Mouse (Mus musculus): ENCODE data around the gene Rad23a. TPM values are rescaled to one million over a fixed set of nuclear protein-coding genes. Genes with fewer than 3 reads are reported as not detected.

The Rad23a gene
- polyA plus RNA-seq, 1 experiment: 68.3 TPM

DNA sequence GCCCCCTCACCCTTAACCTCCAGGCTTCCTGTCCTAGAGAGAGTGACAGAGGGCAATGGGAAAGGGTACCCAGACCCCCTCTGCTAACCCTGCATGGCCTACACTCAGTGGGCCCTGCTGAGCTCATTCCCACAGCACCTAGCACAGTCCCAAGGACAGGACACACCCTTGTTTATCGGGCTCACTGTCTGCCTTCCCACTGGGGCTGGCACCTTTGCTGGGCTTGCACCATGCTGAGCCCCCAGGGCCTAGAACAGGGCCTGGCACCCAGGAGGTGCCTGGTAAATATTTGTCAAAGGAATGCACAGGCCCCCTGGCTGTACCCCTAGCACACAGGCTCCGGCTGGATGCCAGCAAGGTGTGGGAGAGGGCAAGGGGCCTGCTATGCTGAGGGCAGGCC, 49.9 kb downstream of the Rad23a start:
- Histone ChIP-seq H3ac (ENCODE audit: control insufficient read depth, insufficient read length, low read depth) (no peak overlapping the region), H3K79me2 (ENCODE audit: control insufficient read depth, insufficient read depth) (peaks cover 100% of the 10 kb centered on the region), H3K4me3 (ENCODE audit: insufficient read depth, poor library complexity, severe bottlenecking) (no peak overlapping the region), H3K36me3 (ENCODE audit: control insufficient read depth, insufficient read depth) (no peaks in the 10 kb centered on the region), H3K79me3 (ENCODE audit: low read depth) (peaks cover 80% of the 10 kb centered on the region), H3K27me3 (ENCODE audit: control insufficient read depth, insufficient read depth, insufficient read length) (no peaks in the 10 kb centered on the region)
- TF ChIP-seq CEBPB (IDR thresholded peaks at IDR 0.05; ENCODE audit: low read depth) (no peak), MYOG (IDR thresholded peaks at IDR 0.05; ENCODE audit: control insufficient read depth, extremely low read depth, insufficient read length) (no peak)

- TF ChIP-seq MAX (IDR thresholded peaks at IDR 0.05) (no peak), CEBPB (IDR thresholded peaks at IDR 0.05; ENCODE audit: low read depth) (no peak), FOSL1 (IDR thresholded peaks at IDR 0.05; ENCODE audit: insufficient read depth, low read length, poor library complexity, severe bottlenecking) (no peak), MYOD1 (IDR thresholded peaks at IDR 0.05; ENCODE audit: control insufficient read depth, insufficient read length, low read depth) (no peak), CTCF (IDR thresholded peaks at IDR 0.05; ENCODE audit: control insufficient read depth, insufficient read depth, insufficient read length) (no peak), MYOG (IDR thresholded peaks at IDR 0.05; ENCODE audit: control insufficient read depth, extremely low read depth, insufficient read length) (no peak), USF1 (IDR thresholded peaks at IDR 0.05; ENCODE audit: low read depth) (no peak)
- no peaks in the 10 kb centered on the region for H3K27me3 ChIP-seq (ENCODE audit: control insufficient read depth, insufficient read depth, insufficient read length)
- peaks cover 100% of the 10 kb centered on the region for H3K79me2 ChIP-seq (ENCODE audit: control insufficient read depth, insufficient read depth)
- no peak overlapping the region for H3ac ChIP-seq (ENCODE audit: control insufficient read depth, insufficient read length, low read depth)
- H3K36me3 ChIP-seq (ENCODE audit: control insufficient read depth, insufficient read depth): no peaks in the 10 kb centered on the region
- peaks cover 78% of the 10 kb centered on the region for H3K79me3 ChIP-seq (ENCODE audit: low read depth)
- H3K4me3 ChIP-seq (ENCODE audit: insufficient read depth, poor library complexity, severe bottlenecking): no peak overlapping the region
These were observed 50.5 kb downstream of the Rad23a start for GRCm38 (mm10) chr8:84789855-84790486.

DNA sequence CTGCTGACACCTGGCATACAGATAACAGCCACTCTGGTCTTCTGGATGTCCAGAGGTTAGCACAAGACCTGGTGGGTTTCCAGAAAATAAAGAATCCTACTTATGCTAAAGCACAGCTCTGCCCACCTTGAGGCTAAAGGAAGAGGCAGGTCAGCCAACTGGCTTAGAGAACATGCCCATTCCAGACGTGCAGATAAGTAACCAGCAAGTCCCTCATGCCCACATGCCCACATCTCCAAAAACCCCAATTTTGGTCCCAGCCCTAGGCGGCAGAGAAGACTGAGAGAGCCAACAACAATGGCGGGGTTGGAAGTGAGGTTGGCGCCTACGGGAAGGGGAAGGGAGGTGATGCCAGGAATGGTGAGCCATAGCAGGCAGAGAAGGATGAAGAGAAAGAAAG, 51.1 kb downstream of the Rad23a start:
- H3K27me3 ChIP-seq (ENCODE audit: control insufficient read depth, insufficient read depth, insufficient read length): no peaks in the 10 kb centered on the region

GRCm38 (mm10) chr8:84788896-84789295, 51.6 kb downstream of the Rad23a start:
- peaks cover 77% of the 10 kb centered on the region for H3K79me3 ChIP-seq (ENCODE audit: low read depth)
- no peak overlapping the region for H3ac ChIP-seq (ENCODE audit: control insufficient read depth, insufficient read length, low read depth)
- no peak for TF ChIP-seq MYOG (IDR thresholded peaks at IDR 0.05; ENCODE audit: control insufficient read depth, extremely low read depth, insufficient read length)
- TF ChIP-seq CTCF (IDR thresholded peaks at IDR 0.05; ENCODE audit: control insufficient read depth, insufficient read depth, insufficient read length): no peak
- no peak for TF ChIP-seq MAX (IDR thresholded peaks at IDR 0.05)
- no peak for TF ChIP-seq MYOD1 (IDR thresholded peaks at IDR 0.05; ENCODE audit: control insufficient read depth, insufficient read length, low read depth)
- TF ChIP-seq FOSL1 (IDR thresholded peaks at IDR 0.05; ENCODE audit: insufficient read depth, low read length, poor library complexity, severe bottlenecking): no peak
- TF ChIP-seq USF1 (IDR thresholded peaks at IDR 0.05; ENCODE audit: low read depth): no peak
- TF ChIP-seq CEBPB (IDR thresholded peaks at IDR 0.05; ENCODE audit: low read depth): no peak
- no peak overlapping the region for H3K4me3 ChIP-seq (ENCODE audit: insufficient read depth, poor library complexity, severe bottlenecking)
- peaks cover 100% of the 10 kb centered on the region for H3K79me2 ChIP-seq (ENCODE audit: control insufficient read depth, insufficient read depth)
- no peaks in the 10 kb centered on the region for H3K36me3 ChIP-seq (ENCODE audit: control insufficient read depth, insufficient read depth)
- no peaks in the 10 kb centered on the region for H3K27me3 ChIP-seq (ENCODE audit: control insufficient read depth, insufficient read depth, insufficient read length)

More for the DNA sequence above, 51.1 kb downstream of the Rad23a start:
- no peaks in the 10 kb centered on the region for H3K36me3 ChIP-seq (ENCODE audit: control insufficient read depth, insufficient read depth)
- H3ac ChIP-seq (ENCODE audit: control insufficient read depth, insufficient read length, low read depth): no peak overlapping the region
- H3K4me3 ChIP-seq (ENCODE audit: insufficient read depth, poor library complexity, severe bottlenecking): no peak overlapping the region
- H3K79me2 ChIP-seq (ENCODE audit: control insufficient read depth, insufficient read depth): peaks cover 100% of the 10 kb centered on the region
- no peak for TF ChIP-seq MYOD1 (IDR thresholded peaks at IDR 0.05; ENCODE audit: control insufficient read depth, insufficient read length, low read depth)
- TF ChIP-seq CTCF (IDR thresholded peaks at IDR 0.05; ENCODE audit: control insufficient read depth, insufficient read depth, insufficient read length): no peak
- no peak for TF ChIP-seq MAX (IDR thresholded peaks at IDR 0.05)
- no peak for TF ChIP-seq USF1 (IDR thresholded peaks at IDR 0.05; ENCODE audit: low read depth)
- no peak for TF ChIP-seq FOSL1 (IDR thresholded peaks at IDR 0.05; ENCODE audit: insufficient read depth, low read length, poor library complexity, severe bottlenecking)
- TF ChIP-seq MYOG (IDR thresholded peaks at IDR 0.05; ENCODE audit: control insufficient read depth, extremely low read depth, insufficient read length): no peak
- TF ChIP-seq CEBPB (IDR thresholded peaks at IDR 0.05; ENCODE audit: low read depth): no peak
- H3K79me3 ChIP-seq (ENCODE audit: low read depth): peaks cover 79% of the 10 kb centered on the region

DNA sequence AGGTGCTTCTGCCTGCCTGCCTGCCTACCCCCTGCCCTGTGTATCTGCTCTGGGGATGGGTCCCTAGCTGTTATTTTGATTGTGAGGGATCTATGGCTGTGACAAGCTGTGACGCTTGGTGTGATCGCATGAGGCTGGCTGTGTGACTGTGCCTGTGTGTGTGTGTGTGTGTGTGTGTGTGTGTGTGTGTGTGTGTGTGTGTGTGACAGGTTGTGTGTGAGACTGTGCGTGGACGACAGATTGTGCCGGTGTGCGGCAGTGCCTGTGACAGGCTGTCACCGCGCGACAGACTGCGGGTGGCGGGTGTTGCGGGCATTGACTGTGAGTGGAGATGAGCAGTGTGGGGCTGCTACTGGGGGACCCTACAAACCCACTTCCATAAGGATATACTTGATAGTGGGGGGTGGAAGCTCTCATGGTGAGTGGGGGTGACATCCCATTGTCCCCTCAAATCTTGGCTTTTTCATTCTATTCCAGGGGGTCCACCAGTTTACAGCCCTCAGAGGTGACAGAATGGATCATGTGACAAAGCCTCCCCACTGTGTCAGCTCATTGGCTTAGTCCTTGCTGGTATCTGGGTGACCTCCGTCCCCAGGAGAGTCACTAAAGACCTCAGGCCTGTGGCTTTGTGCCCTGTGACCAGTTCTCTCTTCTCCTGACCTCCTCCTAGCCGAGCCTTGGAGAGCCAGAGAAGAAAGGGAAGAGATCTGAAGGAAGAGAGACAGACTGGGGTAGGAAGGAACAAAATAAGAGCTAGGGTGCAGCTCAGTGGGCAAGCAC, 52.8 kb downstream of the Rad23a start:
- Histone ChIP-seq H3K4me3 (ENCODE audit: insufficient read depth, poor library complexity, severe bottlenecking) (no peak overlapping the region), H3ac (ENCODE audit: control insufficient read depth, insufficient read length, low read depth) (no peak overlapping the region), H3K36me3 (ENCODE audit: control insufficient read depth, insufficient read depth) (no peaks in the 10 kb centered on the region), H3K79me3 (ENCODE audit: low read depth) (peaks cover 80% of the 10 kb centered on the region), H3K79me2 (ENCODE audit: control insufficient read depth, insufficient read depth) (peaks cover 100% of the 10 kb centered on the region), H3K27me3 (ENCODE audit: control insufficient read depth, insufficient read depth, insufficient read length) (no peaks in the 10 kb centered on the region)
- TF ChIP-seq MYOG (IDR thresholded peaks at IDR 0.05; ENCODE audit: control insufficient read depth, extremely low read depth, insufficient read length): no peak
- TF ChIP-seq MAX (IDR thresholded peaks at IDR 0.05): no peak
- no peak for TF ChIP-seq MYOD1 (IDR thresholded peaks at IDR 0.05; ENCODE audit: control insufficient read depth, insufficient read length, low read depth)
- no peak for TF ChIP-seq CTCF (IDR thresholded peaks at IDR 0.05; ENCODE audit: control insufficient read depth, insufficient read depth, insufficient read length)
- TF ChIP-seq FOSL1 (IDR thresholded peaks at IDR 0.05; ENCODE audit: insufficient read depth, low read length, poor library complexity, severe bottlenecking): no peak
- TF ChIP-seq USF1 (IDR thresholded peaks at IDR 0.05; ENCODE audit: low read depth): no peak
- no peak for TF ChIP-seq CEBPB (IDR thresholded peaks at IDR 0.05; ENCODE audit: low read depth)

Data from C2C12 (cell line).